Mouse (Mus musculus): Measurements from ENCODE around the gene Tex52. TPM values are rescaled to one million over a fixed set of nuclear protein-coding genes. Genes with fewer than 3 reads are reported as not detected.

The Tex52 gene
- polyA plus RNA-seq (2014; fragmentation: Illumina TruSeq; extraction: RNeasy Lipid Tissue Mini Kit (QIAGEN cat#74804)): not detected

GRCm38 (mm10) chr6:128375192-128375591 is at the start of gene Tex52, which contains the start of gene Gm44596:
Tex52 (plus strand) TSS chr6:128375456.
Gm44596 (plus strand) TSS chr6:128375503.

GRCm38 (mm10) chr6:128355726-128356416 is 19.4 kb upstream of the Tex52 start, which contains the start of gene Tulp3:
Tulp3 (minus strand) TSS chr6:128355851.

GRCm38 (mm10) chr6:128362381-128363006 is 12.8 kb upstream of the Tex52 start, which contains the start of the genes Rhno1 and Foxm1:
Rhno1 (minus strand) TSS chr6:128362911.
Foxm1 (plus strand) TSS chr6:128362967.

GRCm38 (mm10) chr6:128398996-128399395 is 23.7 kb downstream of the Tex52 start, which contains the start of gene Nrip2:
Nrip2 (plus strand) TSS chr6:128399296.

GRCm38 (mm10) chr6:128424269-128425019 is 49.2 kb downstream of the Tex52 start, which contains the start of gene Itfg2:
Itfg2 (minus strand) TSS chr6:128424931.

Other genes starting within 250 kb of the Tex52 start
- gene Tspan9, start 231.9 kb upstream of the Tex52 start, polyA plus RNA-seq (2014; fragmentation: Illumina TruSeq; extraction: RNeasy Lipid Tissue Mini Kit (QIAGEN cat#74804)): 4.8 TPM
- gene Tead4, start 74.6 kb upstream of the Tex52 start, polyA plus RNA-seq (2014; fragmentation: Illumina TruSeq; extraction: RNeasy Lipid Tissue Mini Kit (QIAGEN cat#74804)): 0.46 TPM
- gene Tulp3, start 19.6 kb upstream of the Tex52 start, polyA plus RNA-seq (2014; fragmentation: Illumina TruSeq; extraction: RNeasy Lipid Tissue Mini Kit (QIAGEN cat#74804)): 7.4 TPM
- gene Rhno1, start 12.5 kb upstream of the Tex52 start, polyA plus RNA-seq (2014; fragmentation: Illumina TruSeq; extraction: RNeasy Lipid Tissue Mini Kit (QIAGEN cat#74804)): 10.4 TPM
- 4.8 TPM for gene Foxm1, start 12.5 kb upstream of the Tex52 start, polyA plus RNA-seq (2014; fragmentation: Illumina TruSeq; extraction: RNeasy Lipid Tissue Mini Kit (QIAGEN cat#74804))
- not detected for gene Gm44596, start within 50 bp of the Tex52 start, polyA plus RNA-seq (2014; fragmentation: Illumina TruSeq; extraction: RNeasy Lipid Tissue Mini Kit (QIAGEN cat#74804))
- gene Nrip2, start 23.8 kb downstream of the Tex52 start, polyA plus RNA-seq (2014; fragmentation: Illumina TruSeq; extraction: RNeasy Lipid Tissue Mini Kit (QIAGEN cat#74804)): 4.5 TPM
- 3.7 TPM for gene Itfg2, start 49.5 kb downstream of the Tex52 start, polyA plus RNA-seq (2014; fragmentation: Illumina TruSeq; extraction: RNeasy Lipid Tissue Mini Kit (QIAGEN cat#74804))
- gene Fkbp4, start 63.2 kb downstream of the Tex52 start, polyA plus RNA-seq (2014; fragmentation: Illumina TruSeq; extraction: RNeasy Lipid Tissue Mini Kit (QIAGEN cat#74804)): 53.4 TPM
- gene Pzp, start 151.3 kb downstream of the Tex52 start, polyA plus RNA-seq (2014; fragmentation: Illumina TruSeq; extraction: RNeasy Lipid Tissue Mini Kit (QIAGEN cat#74804)): not detected
- gene A2ml1, start 206.2 kb downstream of the Tex52 start, polyA plus RNA-seq (2014; fragmentation: Illumina TruSeq; extraction: RNeasy Lipid Tissue Mini Kit (QIAGEN cat#74804)): 222 TPM
- 2.9 TPM for gene Klrb1a, start 248.1 kb downstream of the Tex52 start, polyA plus RNA-seq (2014; fragmentation: Illumina TruSeq; extraction: RNeasy Lipid Tissue Mini Kit (QIAGEN cat#74804))